27 mouse cellular contexts compared by ENCODE assay signal in the genomic region with DNA sequence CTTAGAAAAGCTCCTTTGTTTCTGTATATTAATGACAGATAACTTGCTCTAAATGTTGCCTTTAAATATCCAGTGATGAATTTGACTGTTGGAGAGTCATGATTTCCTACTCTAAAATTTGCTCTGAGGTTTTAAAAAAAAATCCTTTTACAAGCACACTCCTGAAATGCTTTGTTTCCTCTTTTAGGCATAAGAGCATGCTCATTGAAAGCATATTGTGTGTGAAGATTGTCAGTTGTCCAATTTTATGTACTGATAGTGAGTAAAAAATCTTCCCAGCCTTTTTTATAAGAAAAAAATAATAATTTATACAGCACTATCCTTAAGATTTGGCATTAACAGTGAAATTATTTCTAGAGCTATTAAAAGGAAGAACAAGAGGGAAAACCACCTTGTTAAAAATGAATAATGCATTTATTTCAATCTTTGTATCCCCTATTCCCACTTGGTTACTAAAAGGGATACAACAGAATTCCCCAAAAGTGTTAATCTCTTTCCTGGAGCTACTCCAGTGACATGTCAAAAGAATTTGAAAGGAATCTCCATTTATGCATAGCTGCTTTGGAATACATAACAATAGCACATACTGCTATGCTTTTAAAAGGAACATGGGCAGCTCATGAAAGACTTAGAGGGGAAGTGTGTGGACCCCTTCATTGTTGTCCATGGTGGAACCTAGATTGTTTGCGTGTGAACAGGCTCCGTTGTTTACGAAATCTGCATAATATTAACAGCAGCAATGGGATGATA.
DNase-seq lines count a peak whose midpoint lies in the region; ATAC-seq and TF ChIP-seq lines count a peak whose summit lies in the region.
"Had no signal": no experiment of that assay in that cellular context is flagged by ENCODE, and none has a peak within 500 bp of the region (broad histone marks: within the 10 kb centered on the region; RNA-seq: fewer than 3 reads in every experiment).

No protein-coding gene starts in this region.

- intact Hi-C loops in left cerebral cortex, postnatal 10 days (cut with DNase I) = no loop called here

- H3K36me3 ChIP-seq in forebrain, embryonic 14.5 days (ENCODE audit: control insufficient read depth, insufficient read depth, low read length) = no peaks in the 10 kb centered on the region
- no peaks in the 10 kb centered on the region for H3K36me3 ChIP-seq in forebrain, embryonic 12.5 days (replicated peaks)
- H3K36me3 ChIP-seq in hindbrain, postnatal 0 days (ENCODE audit: insufficient read depth, low read length) = no peaks in the 10 kb centered on the region
- H3K36me3 ChIP-seq in hindbrain, embryonic 11.5 days (ENCODE audit: control insufficient read depth, insufficient read depth, low read length) = no peaks in the 10 kb centered on the region
- H3K36me3 ChIP-seq in midbrain, embryonic 15.5 days (replicated peaks) = no peaks in the 10 kb centered on the region
- H3K36me3 ChIP-seq: embryonic facial prominence, embryonic 15.5 days; heart, embryonic 10.5 days; heart, embryonic 15.5 days had no signal

- H3K4me2 ChIP-seq in forebrain, embryonic 14.5 days (ENCODE audit: low read length) = no peak overlapping the region
- no peak overlapping the region for H3K4me2 ChIP-seq in forebrain, embryonic 12.5 days
- no peak overlapping the region for H3K4me2 ChIP-seq in hindbrain, postnatal 0 days (ENCODE audit: low read depth, low read length)
- H3K4me2 ChIP-seq in hindbrain, embryonic 11.5 days (replicated peaks; ENCODE audit: low read depth, low read length) = no peak overlapping the region
- no peak overlapping the region for H3K4me2 ChIP-seq in midbrain, embryonic 15.5 days
- H3K4me2 ChIP-seq: embryonic facial prominence, embryonic 15.5 days; heart, embryonic 15.5 days had no signal

- no peak overlapping the region for H3K4me3 ChIP-seq in forebrain, embryonic 14.5 days (ENCODE audit: low read depth, low read length)
- no peak overlapping the region for H3K4me3 ChIP-seq in forebrain, embryonic 12.5 days (replicated peaks)
- no peak overlapping the region for H3K4me3 ChIP-seq in hindbrain, postnatal 0 days (ENCODE audit: low read length)
- H3K4me3 ChIP-seq in hindbrain, embryonic 11.5 days (ENCODE audit: low read depth, low read length) = no peak overlapping the region
- H3K4me3 ChIP-seq in midbrain, embryonic 15.5 days = no peak overlapping the region
- H3K4me3 ChIP-seq: embryonic facial prominence, embryonic 15.5 days; heart, embryonic 10.5 days; heart, embryonic 15.5 days had no signal

- H3K4me1 ChIP-seq in forebrain, embryonic 14.5 days (ENCODE audit: control insufficient read depth, insufficient read depth, low read length) = peaks cover 4% of the 10 kb centered on the region; the same call in 1 of the 2 replicates
- peaks cover 6% of the 10 kb centered on the region for H3K4me1 ChIP-seq in forebrain, embryonic 12.5 days
- H3K4me1 ChIP-seq in hindbrain, postnatal 0 days (ENCODE audit: insufficient read depth, low read length) = no peaks in the 10 kb centered on the region
- no peaks in the 10 kb centered on the region for H3K4me1 ChIP-seq in hindbrain, embryonic 11.5 days (replicated peaks; ENCODE audit: control insufficient read depth, insufficient read depth, low read length)
- peaks cover 10% of the 10 kb centered on the region; the same call in 1 of the 2 replicates for H3K4me1 ChIP-seq in midbrain, embryonic 15.5 days
- H3K4me1 ChIP-seq: embryonic facial prominence, embryonic 15.5 days; heart, embryonic 10.5 days; heart, embryonic 15.5 days had no signal

- no peaks in the 10 kb centered on the region for H3K27me3 ChIP-seq in forebrain, embryonic 14.5 days (replicated peaks; ENCODE audit: control insufficient read depth, insufficient read depth, low read length)
- H3K27me3 ChIP-seq in forebrain, embryonic 12.5 days = no peaks in the 10 kb centered on the region
- no peaks in the 10 kb centered on the region for H3K27me3 ChIP-seq in hindbrain, postnatal 0 days (ENCODE audit: insufficient read depth, low read length)
- no peaks in the 10 kb centered on the region for H3K27me3 ChIP-seq in hindbrain, embryonic 11.5 days (ENCODE audit: control insufficient read depth, insufficient read depth, low read length)
- no peaks in the 10 kb centered on the region for H3K27me3 ChIP-seq in midbrain, embryonic 15.5 days (replicated peaks)
- H3K27me3 ChIP-seq: embryonic facial prominence, embryonic 15.5 days; heart, embryonic 15.5 days had no signal

- ATAC-seq in forebrain, embryonic 14.5 days = peak; percentile 48; the same call in 1 of the 2 replicates
- ATAC-seq in forebrain, embryonic 12.5 days (ENCODE audit: low FRiP score) = no peak
- ATAC-seq in hindbrain, postnatal 0 days = no peak
- ATAC-seq in hindbrain, embryonic 11.5 days (ENCODE audit: low FRiP score) = no peak
- ATAC-seq in midbrain, embryonic 15.5 days (replicated peaks) = peak; percentile 63; the same call in 1 of the 2 replicates
- ATAC-seq: intestine, postnatal 0 days had no signal

- 56% methylated on average over 3 of the region's 3 CpGs for WGBS in forebrain, embryonic 14.5 days
- 61% methylated on average over 3 of the region's 3 CpGs for WGBS in forebrain, embryonic 12.5 days
- 54% methylated on average over 3 of the region's 3 CpGs for WGBS in hindbrain, postnatal 0 days
- 81% methylated on average over 3 of the region's 3 CpGs for WGBS in hindbrain, embryonic 11.5 days
- 34% methylated on average over 3 of the region's 3 CpGs for WGBS in midbrain, embryonic 15.5 days

- H3K9ac ChIP-seq in forebrain, embryonic 14.5 days (ENCODE audit: low read length) = no peak overlapping the region
- H3K9ac ChIP-seq in forebrain, embryonic 12.5 days = no peak overlapping the region
- H3K9ac ChIP-seq in hindbrain, postnatal 0 days (replicated peaks; ENCODE audit: low read length) = no peak overlapping the region
- H3K9ac ChIP-seq in hindbrain, embryonic 11.5 days (ENCODE audit: low read depth, low read length) = no peak overlapping the region
- no peak overlapping the region for H3K9ac ChIP-seq in midbrain, embryonic 15.5 days
- H3K9ac ChIP-seq: embryonic facial prominence, embryonic 15.5 days; heart, embryonic 15.5 days; liver, embryonic 14.5 days had no signal

- TF ChIP-seq CTCF in hindbrain, postnatal 0 days (IDR thresholded peaks at IDR 0.05; ENCODE audit: low read depth) = no peak

- H3K27ac ChIP-seq in forebrain, embryonic 14.5 days (ENCODE audit: low read depth, low read length) = peak overlapping the region; percentile 58; the same call in 1 of the 2 replicates
- H3K27ac ChIP-seq in forebrain, embryonic 12.5 days = no peak overlapping the region
- H3K27ac ChIP-seq in hindbrain, postnatal 0 days = no peak overlapping the region
- no peak overlapping the region for H3K27ac ChIP-seq in hindbrain, embryonic 11.5 days (ENCODE audit: low read depth, low read length)
- peak overlapping the region; percentile 48 for H3K27ac ChIP-seq in midbrain, embryonic 15.5 days
- H3K27ac ChIP-seq: embryonic facial prominence, embryonic 15.5 days; heart, embryonic 10.5 days; heart, embryonic 15.5 days; liver, embryonic 14.5 days; stomach, postnatal 0 days had no signal

- peak; percentile 58 for DNase-seq in forebrain, embryonic 14.5 days (ENCODE audit: low spot score)
- peak; percentile 7 for DNase-seq in hindbrain, postnatal 0 days (ENCODE audit: low spot score)
- DNase-seq in hindbrain, embryonic 11.5 days (ENCODE audit: low spot score) = no peak
- peak; percentile 45 for DNase-seq in brain, embryonic 18.5 days (ENCODE audit: low read depth, low spot score)
- DNase-seq in kidney, postnatal 10 days = no peak
- DNase-seq in left cerebral cortex, postnatal 10 days (ENCODE audit: extremely low spot score in 1 of 2, low spot score in 2 of 2) = no peak
- DNase-seq: adrenal gland, postnatal 36 days; cerebellum, adult 11 months; cerebellum, postnatal 10 days; gastrocnemius, postnatal 25 days; heart, adult 11 months; kidney, postnatal 14 days; layer of hippocampus, adult 9-11 months; liver; lung, adult 2 months; lung, postnatal 10 days; right cerebral cortex, postnatal 4 days; thymus, adult 18-20 months; thymus, postnatal 25 days had no signal

- H3K9me3 ChIP-seq in forebrain, embryonic 14.5 days (replicated peaks; ENCODE audit: control insufficient read depth, low read length) = no peaks in the 10 kb centered on the region
- H3K9me3 ChIP-seq in forebrain, embryonic 12.5 days = no peaks in the 10 kb centered on the region
- H3K9me3 ChIP-seq in hindbrain, postnatal 0 days (ENCODE audit: low read length) = no peaks in the 10 kb centered on the region
- H3K9me3 ChIP-seq in hindbrain, embryonic 11.5 days (ENCODE audit: control insufficient read depth, low read length) = no peaks in the 10 kb centered on the region
- H3K9me3 ChIP-seq in midbrain, embryonic 15.5 days = no peaks in the 10 kb centered on the region
- H3K9me3 ChIP-seq: embryonic facial prominence, embryonic 15.5 days; heart, embryonic 10.5 days; heart, embryonic 15.5 days had no signal

Comparison
In these comparisons a context has a peak if more than half of its experiments do, and no peak if none do; other contexts are left out.
1. ATAC-seq: peak in forebrain, embryonic 14.5 days (single experiment) and midbrain, embryonic 15.5 days (single experiment); none in forebrain, embryonic 12.5 days (single experiment), hindbrain, postnatal 0 days (single experiment) and hindbrain, embryonic 11.5 days (single experiment).
2. DNase-seq: peak in forebrain, embryonic 14.5 days (single experiment), hindbrain, postnatal 0 days (single experiment) and brain, embryonic 18.5 days (single experiment); none in hindbrain, embryonic 11.5 days (single experiment), kidney, postnatal 10 days (single experiment) and left cerebral cortex, postnatal 10 days (0 of 2).
3. H3K27ac ChIP-seq: peak in forebrain, embryonic 14.5 days (single experiment) and midbrain, embryonic 15.5 days (single experiment); none in forebrain, embryonic 12.5 days (single experiment), hindbrain, postnatal 0 days (single experiment) and hindbrain, embryonic 11.5 days (single experiment).